Mouse (Mus musculus) kidney, embryonic 16.5 days (tissue): ENCODE results near the gene Cd3eap. TPM values are rescaled to one million over a fixed set of nuclear protein-coding genes. Genes with fewer than 3 reads are reported as not detected.

Experiments
- ATAC-seq: fragments of 200-750 bp; cut with Nextera tagmentation; 2 replicates; pipeline ENCODE4 v1.8.0; 2017; ENCODE audit warnings: moderate TSS enrichment; ENCODE audit not compliant: low FRiP score, low TSS enrichment
- H3K27ac ChIP-seq: fragments of 300-500 bp; sonication (generic); 2 replicates; pipeline ENCODE4 v1.5.1; 2014; ENCODE audit warnings: low read length
- H3K27me3 ChIP-seq: fragments of 300-500 bp; sonication (generic); 2 replicates; pipeline ENCODE4 v1.6.1; 2014; ENCODE audit warnings: low read length, control low read depth, mixed read lengths; ENCODE audit not compliant: insufficient read depth
- H3K36me3 ChIP-seq: fragments of 300-500 bp; sonication (generic); 2 replicates; pipeline ENCODE4 v1.6.1; 2014; ENCODE audit warnings: low read length, control low read depth, mixed read lengths; ENCODE audit not compliant: insufficient read depth
- H3K4me1 ChIP-seq: fragments of 300-500 bp; sonication (generic); 2 replicates; pipeline ENCODE4 v1.6.1; 2014; ENCODE audit warnings: low read length, control low read depth, mixed read lengths; ENCODE audit not compliant: insufficient read depth
- H3K4me2 ChIP-seq: fragments of 300-500 bp; sonication (generic); replicated peaks from 2 replicates; pipeline ENCODE4 v1.6.1; 2014; ENCODE audit warnings: low read depth, low read length
- H3K4me3 ChIP-seq: fragments of 300-500 bp; sonication (generic); 2 replicates; pipeline ENCODE4 v1.5.1; 2014; ENCODE audit warnings: mild to moderate bottlenecking, low read length
- H3K9ac ChIP-seq: fragments of 300-500 bp; sonication (generic); replicated peaks from 2 replicates; pipeline ENCODE4 v1.6.1; 2014; ENCODE audit warnings: low read length
- H3K9me3 ChIP-seq: fragments of 300-500 bp; sonication (generic); 2 replicates; pipeline ENCODE4 v1.6.1; 2016; ENCODE audit warnings: low read length, control low read depth
- WGBS: fragments of 180-500 bp; shearing (Covaris S2); extraction: QIAGEN DNeasy Blood & Tissue Kit; methylation state at CpG from one replicate; pipeline ENCODE4 v1.1.7; 2014; 5-methylcytosine and 5-hydroxymethylcytosine counted together
- polyA plus RNA-seq: library from polyadenylated mRNA; unstranded; fragments of >200 nt; fragmentation: Nextera tagmentation; extraction: Ambion mirVana; gene quantifications from 2 replicates; pipeline ENCODE4 v1.2.1, GENCODE M21; 2015

Cd3eap gene
- polyA plus RNA-seq, 1 experiment from 2014 or later = 25.0 TPM

GRCm38 (mm10) chr7:19325262-19326199 lies 33.8 kb downstream of the Cd3eap start:
- Histone ChIP-seq H3K4me2 (no peak overlapping the region; the same call in 1 of the 2 replicates), H3K4me3 (no peak overlapping the region), H3K27ac (no peak overlapping the region), H3K27me3 (no peaks in the 10 kb centered on the region), H3K36me3 (no peaks in the 10 kb centered on the region), H3K9ac (no peak overlapping the region), H3K4me1 (peaks cover 18% of the 10 kb centered on the region), H3K9me3 (no peaks in the 10 kb centered on the region)
- ATAC-seq = no peak
- WGBS = 70% methylated on average over 21 of the region's 21 CpGs

DNA sequence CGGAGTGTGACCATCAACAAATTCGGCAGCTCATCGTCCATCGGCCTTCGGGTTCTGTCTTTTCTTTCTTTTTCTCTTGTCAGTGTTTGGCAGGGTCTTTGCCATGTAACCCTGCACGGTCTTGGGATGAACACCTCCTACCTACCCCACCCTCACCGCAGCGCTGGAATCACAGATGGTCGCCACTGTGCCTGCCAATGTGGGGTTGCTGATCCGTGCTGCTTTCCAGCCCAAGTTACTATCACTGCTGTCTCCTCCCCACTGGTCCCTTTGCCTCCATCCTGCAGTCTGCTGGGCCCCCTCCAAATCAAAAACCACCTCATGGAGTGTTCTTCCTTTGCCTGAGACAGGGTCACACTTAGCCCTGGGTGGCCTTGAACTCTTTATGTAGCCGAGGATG lies 35.1 kb downstream of the Cd3eap start:
- no peaks in the 10 kb centered on the region for H3K27me3 ChIP-seq
- no peak overlapping the region for H3K27ac ChIP-seq
- ATAC-seq = no peak
- peaks cover 26% of the 10 kb centered on the region for H3K4me1 ChIP-seq
- no peaks in the 10 kb centered on the region for H3K36me3 ChIP-seq
- H3K4me2 ChIP-seq = no peak overlapping the region
- H3K4me3 ChIP-seq = no peak overlapping the region
- 83% methylated on average over 11 of the region's 11 CpGs for WGBS
- no peaks in the 10 kb centered on the region for H3K9me3 ChIP-seq
- H3K9ac ChIP-seq = no peak overlapping the region

DNA sequence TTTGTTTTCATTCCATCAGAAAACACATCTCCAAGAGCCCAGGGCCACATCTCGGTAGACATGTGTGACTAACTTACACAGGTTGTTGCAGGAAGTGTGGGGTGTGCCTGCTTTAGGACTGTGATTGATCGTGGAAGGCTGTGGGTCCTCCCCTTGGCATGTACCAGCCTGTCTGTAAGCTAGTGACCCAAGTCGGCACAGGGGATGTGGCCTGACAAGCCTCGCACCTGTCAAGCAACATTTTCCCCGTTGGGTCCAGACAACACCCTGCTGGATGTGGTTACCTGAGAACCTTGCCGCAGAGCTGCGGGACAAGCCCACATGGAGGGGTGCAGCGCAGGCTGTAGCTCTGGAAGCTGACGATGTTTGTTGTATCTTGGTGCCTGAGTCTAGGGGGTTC lies 36.8 kb downstream of the Cd3eap start:
- ATAC-seq = no peak
- Histone ChIP-seq H3K9ac (no peak overlapping the region), H3K4me3 (no peak overlapping the region), H3K9me3 (no peaks in the 10 kb centered on the region), H3K4me2 (no peak overlapping the region), H3K4me1 (peaks cover 21% of the 10 kb centered on the region), H3K36me3 (no peaks in the 10 kb centered on the region), H3K27ac (no peak overlapping the region), H3K27me3 (no peaks in the 10 kb centered on the region)
- 38% methylated on average over 9 of the region's 9 CpGs for WGBS

DNA sequence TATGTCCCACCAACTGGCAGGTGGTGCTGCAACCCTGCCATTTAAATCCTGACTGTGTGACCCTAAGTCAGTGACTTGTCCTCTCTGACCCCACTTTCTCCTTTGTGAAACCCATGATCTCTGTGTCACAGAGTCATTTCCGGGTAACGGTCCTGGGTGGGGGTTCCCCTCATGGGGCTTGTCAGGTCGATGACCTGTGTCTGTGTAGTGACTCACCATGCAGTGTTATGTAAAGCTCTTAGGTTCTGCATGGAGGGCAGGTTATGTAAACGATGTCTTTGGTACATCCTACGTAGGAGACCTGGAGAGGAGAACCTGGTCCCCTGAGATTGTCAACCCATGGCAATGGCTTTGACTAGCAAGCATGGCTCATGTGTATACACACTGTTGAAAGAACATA lies 37.8 kb downstream of the Cd3eap start:
- Histone ChIP-seq H3K4me1 (peaks cover 13% of the 10 kb centered on the region), H3K27ac (no peak overlapping the region), H3K27me3 (no peaks in the 10 kb centered on the region; the same call in 1 of the 2 replicates), H3K9ac (no peak overlapping the region), H3K4me3 (no peak overlapping the region), H3K36me3 (no peaks in the 10 kb centered on the region), H3K9me3 (no peaks in the 10 kb centered on the region), H3K4me2 (no peak overlapping the region)
- WGBS = 50% methylated on average over 5 of the region's 5 CpGs
- ATAC-seq = no peak

- H3K36me3 ChIP-seq = no peaks in the 10 kb centered on the region
- H3K27ac ChIP-seq = no peak overlapping the region
- H3K4me1 ChIP-seq = peaks cover 12% of the 10 kb centered on the region
- peaks cover 5% of the 10 kb centered on the region; the same call in 1 of the 2 replicates for H3K27me3 ChIP-seq
- peak overlapping the region; percentile 80 for H3K4me2 ChIP-seq
- H3K9ac ChIP-seq = peak overlapping the region; percentile 49; the same call in 1 of the 2 replicates
- peak overlapping the region; percentile 49 for H3K4me3 ChIP-seq
- 37% methylated on average over 7 of the region's 7 CpGs for WGBS
- no peak for ATAC-seq
- H3K9me3 ChIP-seq = no peaks in the 10 kb centered on the region
Observed at GRCm38 (mm10) chr7:19320637-19321036, 38.6 kb downstream of the Cd3eap start.

GRCm38 (mm10) chr7:19319906-19320305 lies 39.4 kb downstream of the Cd3eap start:
- no peaks in the 10 kb centered on the region for H3K36me3 ChIP-seq

GRCm38 (mm10) chr7:19319458-19319857 lies 39.8 kb downstream of the Cd3eap start:
- H3K27me3 ChIP-seq = peaks cover 5% of the 10 kb centered on the region; the same call in 1 of the 2 replicates
- H3K4me3 ChIP-seq = peak overlapping the region; percentile 49
- WGBS = 17% methylated on average over 9 of the region's 9 CpGs

More at GRCm38 (mm10) chr7:19319906-19320305, 39.4 kb downstream of the Cd3eap start:
- peak overlapping the region; percentile 80 for H3K4me2 ChIP-seq
- H3K9me3 ChIP-seq = no peaks in the 10 kb centered on the region
- H3K4me1 ChIP-seq = peaks cover 12% of the 10 kb centered on the region
- H3K9ac ChIP-seq = peak overlapping the region; percentile 57
- H3K27me3 ChIP-seq = peaks cover 5% of the 10 kb centered on the region; the same call in 1 of the 2 replicates
- H3K27ac ChIP-seq = no peak overlapping the region
- peak overlapping the region; percentile 49 for H3K4me3 ChIP-seq
- WGBS = under 1% methylated on average over 41 of the region's 41 CpGs
- ATAC-seq = peak; percentile 96

DNA sequence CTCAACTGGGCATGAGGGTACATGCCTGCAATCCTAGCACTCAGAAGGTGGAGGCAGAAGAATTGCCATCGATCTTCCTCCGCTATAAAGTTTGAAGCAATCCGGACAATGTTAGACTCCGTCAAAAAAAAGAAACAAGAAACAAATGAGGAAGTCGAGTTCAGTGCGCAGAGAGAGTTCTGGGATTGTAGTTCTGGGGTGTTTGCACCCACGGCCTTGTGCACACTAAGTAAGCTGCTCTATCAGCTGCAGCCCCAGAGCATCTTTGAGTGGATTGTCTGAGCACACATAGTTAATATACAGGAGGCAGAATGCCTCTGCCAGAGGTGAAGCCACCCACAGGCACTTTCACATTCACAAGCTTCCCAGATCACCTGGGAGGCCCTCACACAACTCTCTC lies 40.6 kb downstream of the Cd3eap start:
- H3K9me3 ChIP-seq = no peaks in the 10 kb centered on the region
- H3K27ac ChIP-seq = no peak overlapping the region
- H3K36me3 ChIP-seq = no peaks in the 10 kb centered on the region
- 76% methylated on average over 7 of the region's 7 CpGs for WGBS
- H3K9ac ChIP-seq = no peak overlapping the region
- peaks cover 5% of the 10 kb centered on the region; the same call in 1 of the 2 replicates for H3K27me3 ChIP-seq
- peaks cover 12% of the 10 kb centered on the region for H3K4me1 ChIP-seq
- no peak for ATAC-seq
- no peak overlapping the region for H3K4me3 ChIP-seq
- no peak overlapping the region for H3K4me2 ChIP-seq

More at GRCm38 (mm10) chr7:19319458-19319857, 39.8 kb downstream of the Cd3eap start:
- Histone ChIP-seq H3K9me3 (no peaks in the 10 kb centered on the region), H3K27ac (no peak overlapping the region), H3K36me3 (no peaks in the 10 kb centered on the region), H3K4me2 (peak overlapping the region; percentile 80), H3K4me1 (peaks cover 12% of the 10 kb centered on the region), H3K9ac (peak overlapping the region; percentile 57)
- ATAC-seq = peak; percentile 73

DNA sequence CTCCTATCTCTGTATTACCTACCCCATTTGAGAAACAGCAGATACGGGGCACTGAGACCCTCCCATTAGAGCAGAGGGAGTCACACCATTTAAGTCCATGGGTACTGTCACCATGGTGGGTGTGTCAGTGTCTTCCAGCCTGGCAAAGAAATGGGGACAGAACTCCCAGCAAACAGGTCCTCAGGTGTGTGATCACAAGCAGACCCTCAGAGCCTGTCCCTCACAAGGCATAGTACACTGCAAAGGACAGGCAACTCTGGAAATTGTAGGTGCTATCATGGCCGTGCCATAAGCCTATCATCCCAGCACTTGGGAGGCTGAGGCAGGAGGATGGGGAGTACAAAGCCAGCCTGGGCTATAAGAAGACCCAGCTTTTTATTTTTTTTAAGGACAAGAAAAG lies 41.1 kb downstream of the Cd3eap start:
- no peak overlapping the region for H3K9ac ChIP-seq
- no peak overlapping the region for H3K4me3 ChIP-seq
- peaks cover 5% of the 10 kb centered on the region; the same call in 1 of the 2 replicates for H3K27me3 ChIP-seq
- no peaks in the 10 kb centered on the region for H3K9me3 ChIP-seq
- H3K4me2 ChIP-seq = no peak overlapping the region
- H3K27ac ChIP-seq = no peak overlapping the region
- H3K36me3 ChIP-seq = no peaks in the 10 kb centered on the region
- 70% methylated on average over 2 of the region's 2 CpGs for WGBS
- no peak for ATAC-seq
- H3K4me1 ChIP-seq = peaks cover 12% of the 10 kb centered on the region
